Mouse (Mus musculus): Measurements from ENCODE around the gene Gm10436. TPM values are rescaled to one million over a fixed set of nuclear protein-coding genes. Genes with fewer than 3 reads are reported as not detected.
"Not testable (repeated sequence)": the region's sequence is repeated elsewhere in the genome, so short reads cannot be mapped to it uniquely, and the experiment has no call there.

Gene Gm10436
- not detected in 2 replicates for polyA plus RNA-seq (2015; fragmentation: Nextera tagmentation; extraction: Ambion mirVana)

GRCm38 (mm10) chr12:88182008-88182407 is at the start of gene Gm10436:
Gene Gm10436 (minus strand): TSS chr12:88182108.
- H3K4me1 ChIP-seq (replicated peaks); H3K9me3 ChIP-seq (replicated peaks); H3K9ac ChIP-seq; H3K36me3 ChIP-seq (replicated peaks); H3K4me2 ChIP-seq; ATAC-seq (ENCODE audit: insufficient read depth); H3K27me3 ChIP-seq; H3K27ac ChIP-seq (replicated peaks); H3K4me3 ChIP-seq (replicated peaks): not testable (repeated sequence)
- 41% methylated on average over 1 of the region's 1 CpGs for WGBS (ENCODE audit: insufficient replicate concordance)

GRCm38 (mm10) chr12:88219445-88219844 is 37.5 kb upstream of the Gm10436 start:
- Histone ChIP-seq H3K36me3 (replicated peaks) (no peaks in the 10 kb centered on the region), H3K4me3 (replicated peaks) (no peak overlapping the region), H3K4me1 (replicated peaks) (no peaks in the 10 kb centered on the region), H3K27ac (replicated peaks) (no peak overlapping the region), H3K27me3 (no peaks in the 10 kb centered on the region), H3K4me2 (no peak overlapping the region), H3K9me3 (replicated peaks) (no peaks in the 10 kb centered on the region), H3K9ac (no peak overlapping the region)
- 64% methylated on average over 3 of the region's 3 CpGs for WGBS (ENCODE audit: insufficient replicate concordance)
- ATAC-seq (ENCODE audit: insufficient read depth): no peak

GRCm38 (mm10) chr12:88218059-88218458 is 36.2 kb upstream of the Gm10436 start:
- ATAC-seq (ENCODE audit: insufficient read depth); H3K27me3 ChIP-seq; H3K36me3 ChIP-seq (replicated peaks); H3K4me1 ChIP-seq (replicated peaks); H3K27ac ChIP-seq (replicated peaks); H3K9ac ChIP-seq; H3K4me3 ChIP-seq (replicated peaks); H3K9me3 ChIP-seq (replicated peaks); H3K4me2 ChIP-seq: not testable (repeated sequence)

GRCm38 (mm10) chr12:88214641-88215040 is 32.7 kb upstream of the Gm10436 start:
- no peak overlapping the region for H3K9ac ChIP-seq
- 72% methylated on average over 12 of the region's 12 CpGs for WGBS (ENCODE audit: insufficient replicate concordance)
- ATAC-seq (ENCODE audit: insufficient read depth): no peak

GRCm38 (mm10) chr12:88211458-88211857 is 29.6 kb upstream of the Gm10436 start:
- WGBS (ENCODE audit: insufficient replicate concordance): 63% methylated on average over 9 of the region's 9 CpGs
- not testable (repeated sequence) for H3K36me3 ChIP-seq (replicated peaks); H3K4me1 ChIP-seq (replicated peaks); H3K27ac ChIP-seq (replicated peaks); H3K27me3 ChIP-seq; H3K9ac ChIP-seq; ATAC-seq (ENCODE audit: insufficient read depth); H3K9me3 ChIP-seq (replicated peaks); H3K4me2 ChIP-seq; H3K4me3 ChIP-seq (replicated peaks)

More at GRCm38 (mm10) chr12:88214641-88215040, 32.7 kb upstream of the Gm10436 start:
- Histone ChIP-seq H3K27ac (replicated peaks) (no peak overlapping the region), H3K4me3 (replicated peaks) (no peak overlapping the region), H3K9me3 (replicated peaks) (no peaks in the 10 kb centered on the region), H3K36me3 (replicated peaks) (no peaks in the 10 kb centered on the region), H3K4me1 (replicated peaks) (no peaks in the 10 kb centered on the region), H3K4me2 (no peak overlapping the region), H3K27me3 (no peaks in the 10 kb centered on the region)

GRCm38 (mm10) chr12:88202856-88203255 is 20.9 kb upstream of the Gm10436 start:
- no peak overlapping the region for H3K4me2 ChIP-seq
- H3K36me3 ChIP-seq (replicated peaks): no peaks in the 10 kb centered on the region
- no peaks in the 10 kb centered on the region for H3K27me3 ChIP-seq
- H3K27ac ChIP-seq (replicated peaks): no peak overlapping the region
- H3K9ac ChIP-seq: no peak overlapping the region
- 78% methylated on average over 2 of the region's 2 CpGs for WGBS (ENCODE audit: insufficient replicate concordance)
- H3K4me1 ChIP-seq (replicated peaks): no peaks in the 10 kb centered on the region
- no peaks in the 10 kb centered on the region for H3K9me3 ChIP-seq (replicated peaks)
- H3K4me3 ChIP-seq (replicated peaks): no peak overlapping the region
- ATAC-seq (ENCODE audit: insufficient read depth): no peak

Other genes with a start within 250 kb of the Gm10436 start
- not detected in 2 replicates for gene Gm2042, start 228.0 kb downstream of the Gm10436 start, polyA plus RNA-seq (2015; fragmentation: Nextera tagmentation; extraction: Ambion mirVana)
- gene Gm2075, start 170.3 kb downstream of the Gm10436 start, polyA plus RNA-seq (2015; fragmentation: Nextera tagmentation; extraction: Ambion mirVana): not detected in 2 replicates
- gene Gm6803, start 163.3 kb downstream of the Gm10436 start, polyA plus RNA-seq (2015; fragmentation: Nextera tagmentation; extraction: Ambion mirVana): not detected in 2 replicates
- not detected in 2 replicates for gene Gm2056, start 155.1 kb downstream of the Gm10436 start, polyA plus RNA-seq (2015; fragmentation: Nextera tagmentation; extraction: Ambion mirVana)
- gene Gm16368, start 98.4 kb downstream of the Gm10436 start, polyA plus RNA-seq (2015; fragmentation: Nextera tagmentation; extraction: Ambion mirVana): not detected in 2 replicates
- gene Gm8332, start 68.0 kb upstream of the Gm10436 start, polyA plus RNA-seq (2015; fragmentation: Nextera tagmentation; extraction: Ambion mirVana): not detected in 2 replicates
- not detected in 2 replicates for gene Gm5662, start 92.4 kb upstream of the Gm10436 start, polyA plus RNA-seq (2015; fragmentation: Nextera tagmentation; extraction: Ambion mirVana)
- gene Gm5039, start 141.9 kb upstream of the Gm10436 start, polyA plus RNA-seq (2015; fragmentation: Nextera tagmentation; extraction: Ambion mirVana): not detected in 2 replicates
- gene Adck1, start 178.4 kb upstream of the Gm10436 start, polyA plus RNA-seq (2015; fragmentation: Nextera tagmentation; extraction: Ambion mirVana): 6.8 TPM in 2 replicates